In genomic region chr7:98150525-98150924, GRCm38 (mm10) we compare ENCODE assay signal across 11 mouse cellular contexts. TPM values are rescaled to one million over a fixed set of nuclear protein-coding genes. Genes with fewer than 3 reads are reported as not detected.
DNase-seq lines count a peak whose midpoint lies in the region; TF ChIP-seq lines count a peak whose summit lies in the region.
"Had no signal": no experiment of that assay in that cellular context is flagged by ENCODE, and none has a peak within 500 bp of the region (broad histone marks: within the 10 kb centered on the region; RNA-seq: fewer than 3 reads in every experiment).

No protein-coding gene starts in this region.

- H3K27me3 ChIP-seq in CH12.LX (replicated peaks): peaks cover 10% of the 10 kb centered on the region
- 0 out of 2 replicates have a peak, but pooled peaks cover 12% of the 10 kb centered on the region for H3K27me3 ChIP-seq in embryonic facial prominence, embryonic 10.5 days (replicated peaks; ENCODE audit: low read depth, poor library complexity, severe bottlenecking)

- TF ChIP-seq RAD21 in CH12.LX (IDR thresholded peaks at IDR 0.05; ENCODE audit: low read depth, low read length): peak; percentile 48

- no peak for DNase-seq in gastrocnemius, adult 2 months
- DNase-seq in gastrocnemius, adult 18-20 months (ENCODE audit: low spot score): no peak
- peak; percentile 43 for DNase-seq in kidney, postnatal 10 days
- no peak for DNase-seq in kidney, postnatal 14 days
- DNase-seq in CH12.LX (ENCODE audit: extremely low read depth): no peak
- DNase-seq in embryonic facial prominence, embryonic 10.5 days (ENCODE audit: low spot score): no peak
- no peak for DNase-seq in natural killer cell, adult 2 months (ENCODE audit: low spot score in 2 of 2)
- DNase-seq: lung, postnatal 14 days; thymus, adult 18-20 months had no signal

- peak; percentile 26; the same call in 1 of the 2 replicates for TF ChIP-seq CTCF in gastrocnemius, adult 2 months (IDR thresholded peaks at IDR 0.05)
- peak in 1 of 2 experiments; percentile 52; a peak in 2 of 4 replicates for TF ChIP-seq CTCF in CH12.LX (conservative IDR thresholded peaks at IDR 0.05 in 1 of 2, IDR thresholded peaks at IDR 0.05 in 1 of 2; ENCODE audit: low read depth in 2 of 2, low read length in 2 of 2)

- TF ChIP-seq POLR2A in CH12.LX (IDR thresholded peaks at IDR 0.05; ENCODE audit: low read depth, low read length): no peak

- 44% methylated on average over 5 of the region's 5 CpGs for WGBS in embryonic facial prominence, embryonic 10.5 days

- TF ChIP-seq EP300 in CH12.LX (IDR thresholded peaks at IDR 0.05; ENCODE audit: low read length): no peak

- in situ Hi-C loops in CH12.LX (cut with MboI; ENCODE audit: low pct_ligation_motif_present, low pct_unique_long_range_greater_than_20kb, low sequenced_read_pairs): loop anchor here (25.0 kb wide), 1 partner anchor 287 kb away; the partner anchor contains the start of gene Gucy2d

- H3K4me3 ChIP-seq in gastrocnemius, adult 2 months: no peak overlapping the region
- no peak overlapping the region for H3K4me3 ChIP-seq in CH12.LX (replicated peaks in 1 of 3; ENCODE audit: low read depth in 2 of 3, low read length in 2 of 3, poor library complexity in 1 of 3)
- H3K4me3 ChIP-seq in embryonic facial prominence, embryonic 10.5 days: no peak overlapping the region
- H3K4me3 ChIP-seq: erythroblast, embryonic 14.5 days had no signal

- intact Hi-C loops in gastrocnemius, adult 2 months (cut with DNase I): no loop called here

- H3K4me1 ChIP-seq in CH12.LX (ENCODE audit: control insufficient read depth in 1 of 2, insufficient read depth in 2 of 2): peaks cover 9 to 14% of the 10 kb centered on the region in 2 experiments
- peaks cover 59% of the 10 kb centered on the region for H3K4me1 ChIP-seq in embryonic facial prominence, embryonic 10.5 days

- dilution Hi-C loops in CH12.LX (cut with MboI; ENCODE audit: extremely low pct_ligation_motif_present, extremely low pct_unique_long_range_greater_than_20kb, low sequenced_read_pairs): no loop called here

- H3K9ac ChIP-seq in CH12.LX (ENCODE audit: insufficient read depth, low read depth): no peak overlapping the region

- no peaks in the 10 kb centered on the region for H3K36me3 ChIP-seq in CH12.LX (replicated peaks in 1 of 2; ENCODE audit: control insufficient read depth in 1 of 2, insufficient read depth in 1 of 2, low read length in 1 of 2)
- no peaks in the 10 kb centered on the region for H3K36me3 ChIP-seq in embryonic facial prominence, embryonic 10.5 days (replicated peaks)

- no peak overlapping the region for H3K4me2 ChIP-seq in CH12.LX (ENCODE audit: insufficient read depth, low read depth, poor library complexity, severe bottlenecking)

- H3K27ac ChIP-seq in gastrocnemius, adult 2 months: no peak overlapping the region
- H3K27ac ChIP-seq in CH12.LX (ENCODE audit: insufficient read depth, low read depth): no peak overlapping the region
- peak overlapping the region; percentile 8; the same call in 1 of the 2 replicates for H3K27ac ChIP-seq in embryonic facial prominence, embryonic 10.5 days (replicated peaks)

- H3K9me3 ChIP-seq in CH12.LX (replicated peaks; ENCODE audit: low read length): no peaks in the 10 kb centered on the region
- no peaks in the 10 kb centered on the region for H3K9me3 ChIP-seq in embryonic facial prominence, embryonic 10.5 days

- no peaks in the 10 kb centered on the region for H3K79me2 ChIP-seq in CH12.LX (replicated peaks; ENCODE audit: control insufficient read depth, extremely low read depth, insufficient read depth, poor library complexity, severe bottlenecking)

TF ChIP-seq in CH12.LX, 34 proteins besides CTCF, POLR2A, EP300 and RAD21:
- TF ChIP-seq GABPA (IDR thresholded peaks at IDR 0.05; ENCODE audit: insufficient replicate concordance, low read depth, low read length) (no peak), MYC (IDR thresholded peaks at IDR 0.05; ENCODE audit: low read depth, low read length) (no peak), MEF2A (IDR thresholded peaks at IDR 0.05; ENCODE audit: borderline replicate concordance, low read depth, low read length) (no peak), UBTF (IDR thresholded peaks at IDR 0.05; ENCODE audit: low read depth, low read length) (no peak)

RNA-seq across cellular contexts. Expression of gene Omp, which starts 5.2 kb away (rescaled TPM):
- under 1 TPM in 1 of 2 experiments, not detected in 1; 0.17 TPM for total RNA-seq in gastrocnemius, adult 2 months (2021)
- under 1 TPM in 1 of 2 experiments, not detected in 1; 0.09 TPM for total RNA-seq in gastrocnemius, adult 18-20 months (2021)
- total RNA-seq in CH12.LX (2012; rRNA removed): 0.08 TPM in 1 of 2 replicates, not detected in the other
- not detected in 2 replicates for total RNA-seq in CH12.LX (2014; rRNA removed)
- not detected in 2 replicates for polyA plus RNA-seq in CH12.LX (2012; ENCODE audit: insufficient read length, low read depth)
- 0.18 TPM in 1 of 2 replicates, not detected in the other for polyA plus RNA-seq in embryonic facial prominence, embryonic 10.5 days (2016; fragmentation: Nextera tagmentation; extraction: Ambion mirVana)
- polyA plus RNA-seq: CD4-positive, CD25-positive, alpha-beta regulatory T cell, adult 4 months had no signal

RNA-seq across cellular contexts. Expression of gene Capn5, which starts 27.5 kb away (rescaled TPM):
- total RNA-seq in gastrocnemius, adult 2 months (2021): 1 to 10 TPM; 1.3 to 2.3 TPM
- total RNA-seq in gastrocnemius, adult 18-20 months (2021): 1 to 10 TPM in 1 of 2 experiments, under 1 TPM in 1; 0.98 to 1.6 TPM
- 0.29 and 0.55 TPM in 2 replicates for total RNA-seq in CH12.LX (2012; rRNA removed)
- total RNA-seq in CH12.LX (2014; rRNA removed): 0.22 and 0.27 TPM in 2 replicates
- polyA plus RNA-seq in CH12.LX (2012; ENCODE audit: insufficient read length, low read depth): 0.26 and 0.52 TPM in 2 replicates
- 4.7 and 5.1 TPM in 2 replicates for polyA plus RNA-seq in embryonic facial prominence, embryonic 10.5 days (2016; fragmentation: Nextera tagmentation; extraction: Ambion mirVana)

RNA-seq across cellular contexts. Expression of gene Myo7a, which starts 31.2 kb away (rescaled TPM):
- 1 to 10 TPM; 1.4 to 3.0 TPM for total RNA-seq in gastrocnemius, adult 2 months (2021)
- total RNA-seq in gastrocnemius, adult 18-20 months (2021): 1 to 10 TPM; 1.2 to 2.3 TPM
- total RNA-seq in CH12.LX (2012; rRNA removed) (11.3 and 13.2 TPM in 2 replicates), CH12.LX (2014; rRNA removed) (12.9 and 14.0 TPM in 2 replicates)
- 28.0 and 29.7 TPM in 2 replicates for polyA plus RNA-seq in CH12.LX (2012; ENCODE audit: insufficient read length, low read depth)
- polyA plus RNA-seq in embryonic facial prominence, embryonic 10.5 days (2016; fragmentation: Nextera tagmentation; extraction: Ambion mirVana): 20.4 and 21.8 TPM in 2 replicates

RNA-seq across cellular contexts. Expression of gene B3gnt6, which starts 48.8 kb away (rescaled TPM):
- total RNA-seq in gastrocnemius, adult 2 months (2021): not detected
- total RNA-seq in gastrocnemius, adult 18-20 months (2021): not detected
- total RNA-seq in CH12.LX (2012; rRNA removed) (not detected in 2 replicates), CH12.LX (2014; rRNA removed) (not detected in 2 replicates)
- not detected in 2 replicates for polyA plus RNA-seq in CH12.LX (2012; ENCODE audit: insufficient read length, low read depth)
- polyA plus RNA-seq in embryonic facial prominence, embryonic 10.5 days (2016; fragmentation: Nextera tagmentation; extraction: Ambion mirVana): not detected in 2 replicates
- polyA plus RNA-seq: CD4-positive, CD25-positive, alpha-beta regulatory T cell, adult 4 months; erythroblast, embryonic 14.5 days had no signal
